Mouse (Mus musculus) megakaryocyte, embryonic 14.5 days (primary cell): Measurements from ENCODE around the gene Tns3.

Source experiments
- FLI1 ChIP-seq: IDR thresholded peaks from 2 replicates; pipeline ENCODE4 v1.6.1; 2012; ENCODE audit warnings: low read length, inconsistent platforms, mixed read lengths
- GATA1 ChIP-seq: IDR thresholded peaks from 3 replicates; pipeline ENCODE4 v1.6.1; 2012; ENCODE audit warnings: mixed read lengths, low read length, inconsistent platforms, borderline replicate concordance

DNA sequence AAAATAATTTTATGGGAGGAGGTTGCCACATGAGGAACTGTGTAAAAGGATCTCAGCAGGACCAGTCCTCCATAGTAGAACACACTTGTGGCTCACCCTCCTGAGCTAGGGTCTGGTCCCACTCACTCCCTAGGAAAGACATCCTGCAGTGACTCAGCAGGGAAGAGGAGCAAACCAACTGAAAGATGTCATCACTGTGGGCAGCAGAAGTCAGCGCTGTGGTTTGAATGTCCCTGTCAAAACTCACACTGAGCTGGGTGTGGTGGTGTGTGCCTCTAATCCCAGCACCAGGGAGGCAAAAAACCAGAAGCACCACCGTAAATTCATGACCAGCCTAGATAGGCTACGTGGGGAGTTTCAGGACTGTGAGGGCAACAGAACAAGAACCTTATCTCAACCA lies 20.9 kb upstream of the Tns3 start:
- TF ChIP-seq GATA1, result no peak
- no peak for TF ChIP-seq FLI1
